Mouse (Mus musculus): ENCODE results near the gene Mylk4. TPM values are rescaled to one million over a fixed set of nuclear protein-coding genes. Genes with fewer than 3 reads are reported as not detected.

Mylk4 gene
- total and polyA plus RNA-seq, 3 experiments: 59.5 to 290 (median 262) TPM

DNA sequence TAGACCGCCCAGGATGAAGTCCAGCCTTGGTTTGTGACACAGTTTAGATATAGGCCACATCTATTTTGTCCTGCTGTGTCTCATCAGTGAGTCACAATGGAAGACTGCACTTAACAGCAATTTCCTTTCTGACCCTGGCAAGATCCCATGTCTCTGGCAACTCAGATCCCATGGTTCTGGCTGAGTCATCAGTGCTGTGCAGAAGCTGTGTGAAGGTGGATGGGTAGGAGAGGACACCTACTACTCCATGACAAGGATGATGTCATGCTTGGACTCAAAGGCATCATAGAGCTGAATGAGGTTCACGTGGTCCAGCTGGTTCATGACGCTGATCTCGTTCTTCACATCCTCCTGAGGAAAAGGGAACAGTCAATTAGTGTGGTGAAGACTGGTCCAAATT is 62.0 kb downstream of the Mylk4 start:
- DNase-seq: no peak
- WGBS: 65% methylated on average over 4 of the region's 4 CpGs
- no peak overlapping the region for H3K9ac ChIP-seq (ENCODE audit: low read depth, low read length)
- no peaks in the 10 kb centered on the region; the same call in 1 of the 2 replicates for H3K4me1 ChIP-seq (ENCODE audit: control insufficient read depth, insufficient read depth, low read length)
- TF ChIP-seq EP300 (IDR thresholded peaks at IDR 0.05; ENCODE audit: insufficient read depth, low read depth, low read length) (no peak), POLR2A (IDR thresholded peaks at IDR 0.05; ENCODE audit: insufficient read depth, low read depth, low read length) (no peak), CTCF (IDR thresholded peaks at IDR 0.05) (no peak)
- no peaks in the 10 kb centered on the region for H3K36me3 ChIP-seq (ENCODE audit: control insufficient read depth, insufficient read depth, low read length)
- no peaks in the 10 kb centered on the region for H3K79me2 ChIP-seq (replicated peaks; ENCODE audit: control insufficient read depth, insufficient read depth, low read length)
- intact Hi-C loops (cut with DNase I): no loop called here
- H3K27ac ChIP-seq: no peak overlapping the region
- no peaks in the 10 kb centered on the region for H3K27me3 ChIP-seq (ENCODE audit: control insufficient read depth, insufficient read depth, low read length)
- no peak overlapping the region for H3K4me3 ChIP-seq

DNA sequence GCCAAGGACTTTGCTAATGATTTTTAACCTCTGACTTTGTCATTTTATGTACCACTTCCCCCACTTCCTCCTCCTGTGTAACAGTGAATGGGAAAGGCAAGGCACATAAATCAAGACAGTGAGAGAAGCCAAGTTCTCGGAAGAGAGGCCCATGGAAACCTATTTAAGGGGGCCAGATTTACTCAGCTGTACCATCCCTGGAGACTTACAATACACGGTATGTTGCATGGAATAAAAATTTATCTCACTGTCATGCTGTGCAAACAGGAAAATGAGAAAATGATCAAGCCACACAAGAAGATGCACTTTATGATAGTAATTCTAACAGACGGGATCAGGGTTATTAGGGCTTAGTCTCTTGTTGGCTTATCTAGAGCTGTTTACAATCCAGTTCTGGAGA is 64.5 kb downstream of the Mylk4 start:
- H3K4me3 ChIP-seq: no peak overlapping the region
- intact Hi-C loops (cut with DNase I): no loop called here
- H3K9ac ChIP-seq (ENCODE audit: low read depth, low read length): no peak overlapping the region
- no peaks in the 10 kb centered on the region for H3K79me2 ChIP-seq (replicated peaks; ENCODE audit: control insufficient read depth, insufficient read depth, low read length)
- no peaks in the 10 kb centered on the region; the same call in 1 of the 2 replicates for H3K4me1 ChIP-seq (ENCODE audit: control insufficient read depth, insufficient read depth, low read length)
- no peak overlapping the region for H3K27ac ChIP-seq
- no peaks in the 10 kb centered on the region for H3K27me3 ChIP-seq (ENCODE audit: control insufficient read depth, insufficient read depth, low read length)
- TF ChIP-seq CTCF (IDR thresholded peaks at IDR 0.05) (no peak), EP300 (IDR thresholded peaks at IDR 0.05; ENCODE audit: insufficient read depth, low read depth, low read length) (no peak), POLR2A (IDR thresholded peaks at IDR 0.05; ENCODE audit: insufficient read depth, low read depth, low read length) (no peak)
- no peak for DNase-seq
- no peaks in the 10 kb centered on the region for H3K36me3 ChIP-seq (ENCODE audit: control insufficient read depth, insufficient read depth, low read length)
- 34% methylated on average over 3 of the region's 3 CpGs for WGBS

DNA sequence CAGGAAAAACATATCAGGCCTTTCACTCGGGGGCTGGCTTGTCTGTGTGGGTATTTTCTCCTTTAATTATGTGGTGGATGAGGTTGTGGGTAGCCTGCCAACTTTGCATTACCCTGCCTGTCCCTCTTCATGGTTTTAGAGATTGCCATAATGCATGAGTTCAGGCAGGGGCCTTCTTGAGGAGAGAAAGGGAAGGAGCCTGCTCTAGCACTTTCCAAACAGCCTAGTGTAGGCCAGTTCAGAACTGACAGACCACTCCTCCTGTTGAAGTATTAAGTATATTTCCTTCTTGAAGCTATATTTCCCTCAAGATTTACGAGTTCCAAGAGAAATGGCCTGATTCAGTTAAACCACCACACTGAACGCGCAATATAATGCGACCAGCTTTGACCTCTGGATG is 66.0 kb downstream of the Mylk4 start:
- Histone ChIP-seq H3K27me3 (ENCODE audit: control insufficient read depth, insufficient read depth, low read length) (no peaks in the 10 kb centered on the region), H3K4me3 (no peak overlapping the region), H3K79me2 (replicated peaks; ENCODE audit: control insufficient read depth, insufficient read depth, low read length) (no peaks in the 10 kb centered on the region), H3K9ac (ENCODE audit: low read depth, low read length) (no peak overlapping the region), H3K36me3 (ENCODE audit: control insufficient read depth, insufficient read depth, low read length) (no peaks in the 10 kb centered on the region), H3K27ac (no peak overlapping the region), H3K4me1 (ENCODE audit: control insufficient read depth, insufficient read depth, low read length) (no peaks in the 10 kb centered on the region; the same call in 1 of the 2 replicates)
- intact Hi-C loops (cut with DNase I): no loop called here
- DNase-seq: no peak
- no peak for TF ChIP-seq CTCF (IDR thresholded peaks at IDR 0.05)
- TF ChIP-seq EP300 (IDR thresholded peaks at IDR 0.05; ENCODE audit: insufficient read depth, low read depth, low read length): no peak
- no peak for TF ChIP-seq POLR2A (IDR thresholded peaks at IDR 0.05; ENCODE audit: insufficient read depth, low read depth, low read length)
- 93% methylated on average over 5 of the region's 5 CpGs for WGBS

DNA sequence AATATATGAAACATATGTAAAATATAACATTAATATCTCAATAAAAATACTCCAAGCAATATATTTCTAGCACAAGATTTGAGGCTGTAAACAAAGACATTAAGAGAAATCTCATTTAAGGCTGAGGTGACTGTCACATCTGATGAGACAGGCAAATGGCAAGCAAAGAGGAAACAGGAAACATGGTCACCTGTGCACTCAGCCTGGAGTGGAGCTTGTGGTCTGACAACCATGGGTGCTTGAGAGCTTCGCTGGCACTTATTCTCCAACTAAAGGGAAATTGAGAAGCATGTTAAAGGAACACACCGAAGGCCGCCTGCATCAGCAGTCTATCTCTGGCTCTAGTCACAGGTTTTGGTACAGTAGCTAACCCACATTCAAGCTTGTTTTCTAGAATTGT is 71.2 kb downstream of the Mylk4 start:
- intact Hi-C loops (cut with DNase I): no loop called here
- 92% methylated on average over 3 of the region's 3 CpGs for WGBS

GRCm38 (mm10) chr13:32707894-32708293 is 75.9 kb downstream of the Mylk4 start:
- Histone ChIP-seq H3K4me1 (ENCODE audit: control insufficient read depth, insufficient read depth, low read length) (no peaks in the 10 kb centered on the region), H3K79me2 (replicated peaks; ENCODE audit: control insufficient read depth, insufficient read depth, low read length) (no peaks in the 10 kb centered on the region), H3K36me3 (ENCODE audit: control insufficient read depth, insufficient read depth, low read length) (no peaks in the 10 kb centered on the region; the same call in 1 of the 2 replicates), H3K9ac (ENCODE audit: low read depth, low read length) (no peak overlapping the region), H3K27ac (no peak overlapping the region), H3K4me3 (no peak overlapping the region), H3K27me3 (ENCODE audit: control insufficient read depth, insufficient read depth, low read length) (no peaks in the 10 kb centered on the region)
- no peak for DNase-seq
- intact Hi-C loops (cut with DNase I): no loop called here
- TF ChIP-seq EP300 (IDR thresholded peaks at IDR 0.05; ENCODE audit: insufficient read depth, low read depth, low read length) (no peak), POLR2A (IDR thresholded peaks at IDR 0.05; ENCODE audit: insufficient read depth, low read depth, low read length) (no peak), CTCF (IDR thresholded peaks at IDR 0.05) (no peak)
- 88% methylated on average over 2 of the region's 2 CpGs for WGBS

More for the DNA sequence above, 71.2 kb downstream of the Mylk4 start:
- Histone ChIP-seq H3K79me2 (replicated peaks; ENCODE audit: control insufficient read depth, insufficient read depth, low read length) (no peaks in the 10 kb centered on the region), H3K4me3 (no peak overlapping the region), H3K27me3 (ENCODE audit: control insufficient read depth, insufficient read depth, low read length) (no peaks in the 10 kb centered on the region), H3K36me3 (ENCODE audit: control insufficient read depth, insufficient read depth, low read length) (no peaks in the 10 kb centered on the region; the same call in 1 of the 2 replicates), H3K9ac (ENCODE audit: low read depth, low read length) (no peak overlapping the region), H3K27ac (no peak overlapping the region), H3K4me1 (ENCODE audit: control insufficient read depth, insufficient read depth, low read length) (no peaks in the 10 kb centered on the region)
- no peak for TF ChIP-seq EP300 (IDR thresholded peaks at IDR 0.05; ENCODE audit: insufficient read depth, low read depth, low read length)
- no peak for TF ChIP-seq CTCF (IDR thresholded peaks at IDR 0.05)
- no peak for TF ChIP-seq POLR2A (IDR thresholded peaks at IDR 0.05; ENCODE audit: insufficient read depth, low read depth, low read length)
- DNase-seq: no peak

GRCm38 (mm10) chr13:32706651-32707288 is 77.0 kb downstream of the Mylk4 start:
- intact Hi-C loops (cut with DNase I): no loop called here
- Histone ChIP-seq H3K4me3 (no peak overlapping the region), H3K27ac (no peak overlapping the region), H3K27me3 (ENCODE audit: control insufficient read depth, insufficient read depth, low read length) (no peaks in the 10 kb centered on the region), H3K4me1 (ENCODE audit: control insufficient read depth, insufficient read depth, low read length) (no peaks in the 10 kb centered on the region), H3K9ac (ENCODE audit: low read depth, low read length) (no peak overlapping the region), H3K36me3 (ENCODE audit: control insufficient read depth, insufficient read depth, low read length) (no peaks in the 10 kb centered on the region; the same call in 1 of the 2 replicates), H3K79me2 (replicated peaks; ENCODE audit: control insufficient read depth, insufficient read depth, low read length) (no peaks in the 10 kb centered on the region)
- peak in 1 of 2 experiments; percentile 9 for DNase-seq
- TF ChIP-seq EP300 (IDR thresholded peaks at IDR 0.05; ENCODE audit: insufficient read depth, low read depth, low read length) (no peak), POLR2A (IDR thresholded peaks at IDR 0.05; ENCODE audit: insufficient read depth, low read depth, low read length) (no peak), CTCF (IDR thresholded peaks at IDR 0.05) (no peak)
- WGBS: 43% methylated on average over 10 of the region's 10 CpGs

All from heart, adult 2 months (tissue).